Mouse (Mus musculus) forebrain, embryonic 14.5 days (tissue): ENCODE measurements around the gene AK157302. TPM values are rescaled to one million over a fixed set of nuclear protein-coding genes. Genes with fewer than 3 reads are reported as not detected.
"Not testable (repeated sequence)": the region's sequence is repeated elsewhere in the genome, so short reads cannot be mapped to it uniquely, and the experiment has no call there.

Source experiments
- ATAC-seq: fragments of 200-750 bp; cut with Nextera tagmentation; 2 replicates; pipeline ENCODE4 v1.8.0; 2017; ENCODE audit warnings: mild to moderate bottlenecking, moderate library complexity
- DNase-seq: peaks from one replicate; pipeline ENCODE4 v3.0.0-alpha.2; 2015; ENCODE audit warnings: low spot score
- H3K27ac ChIP-seq: fragments of 300-500 bp; sonication (generic); 2 replicates; pipeline ENCODE4 v1.5.1; 2014; ENCODE audit warnings: low read depth, mild to moderate bottlenecking, control low read depth, low read length, moderate library complexity
- H3K27me3 ChIP-seq: fragments of 300-500 bp; sonication (generic); replicated peaks from 2 replicates; pipeline ENCODE4 v1.6.1; 2014; ENCODE audit warnings: low read length, control low read depth, mixed read lengths; ENCODE audit not compliant: control insufficient read depth, insufficient read depth
- H3K36me3 ChIP-seq: fragments of 300-500 bp; sonication (generic); 2 replicates; pipeline ENCODE4 v1.6.1; 2014; ENCODE audit warnings: low read length, control low read depth; ENCODE audit not compliant: control insufficient read depth, insufficient read depth
- H3K4me1 ChIP-seq: fragments of 300-500 bp; sonication (generic); 2 replicates; pipeline ENCODE4 v1.6.1; 2014; ENCODE audit warnings: antibody characterized with exemption, low read length, control low read depth; ENCODE audit not compliant: control insufficient read depth, insufficient read depth
- H3K4me2 ChIP-seq: fragments of 300-500 bp; sonication (generic); 2 replicates; pipeline ENCODE4 v1.6.1; 2014; ENCODE audit warnings: mild to moderate bottlenecking, control low read depth, low read length
- H3K4me3 ChIP-seq: fragments of 300-500 bp; sonication (generic); 2 replicates; pipeline ENCODE4 v1.5.1; 2014; ENCODE audit warnings: low read depth, low read length, control low read depth
- H3K9ac ChIP-seq: fragments of 300-500 bp; sonication (generic); 2 replicates; pipeline ENCODE4 v1.6.1; 2014; ENCODE audit warnings: mild to moderate bottlenecking, low read length, control low read depth, moderate library complexity
- H3K9me3 ChIP-seq: fragments of 300-500 bp; sonication (generic); replicated peaks from 2 replicates; pipeline ENCODE4 v1.6.1; 2016; ENCODE audit warnings: low read length, control low read depth, mixed read lengths; ENCODE audit not compliant: control insufficient read depth
- WGBS: fragments of 180-500 bp; shearing (Covaris S2); extraction: QIAGEN DNeasy Blood & Tissue Kit; methylation state at CpG from one replicate; pipeline ENCODE4 v1.1.7; 2014; 5-methylcytosine and 5-hydroxymethylcytosine counted together
- polyA plus RNA-seq: library from polyadenylated mRNA; unstranded; fragments of >200 nt; fragmentation: Nextera tagmentation; extraction: Ambion mirVana; gene quantifications from 2 replicates; pipeline ENCODE4 v1.2.1, GENCODE M21; 2014

AK157302 gene
- polyA plus RNA-seq, 1 experiment from 2014 or later, result 0.36 TPM

DNA sequence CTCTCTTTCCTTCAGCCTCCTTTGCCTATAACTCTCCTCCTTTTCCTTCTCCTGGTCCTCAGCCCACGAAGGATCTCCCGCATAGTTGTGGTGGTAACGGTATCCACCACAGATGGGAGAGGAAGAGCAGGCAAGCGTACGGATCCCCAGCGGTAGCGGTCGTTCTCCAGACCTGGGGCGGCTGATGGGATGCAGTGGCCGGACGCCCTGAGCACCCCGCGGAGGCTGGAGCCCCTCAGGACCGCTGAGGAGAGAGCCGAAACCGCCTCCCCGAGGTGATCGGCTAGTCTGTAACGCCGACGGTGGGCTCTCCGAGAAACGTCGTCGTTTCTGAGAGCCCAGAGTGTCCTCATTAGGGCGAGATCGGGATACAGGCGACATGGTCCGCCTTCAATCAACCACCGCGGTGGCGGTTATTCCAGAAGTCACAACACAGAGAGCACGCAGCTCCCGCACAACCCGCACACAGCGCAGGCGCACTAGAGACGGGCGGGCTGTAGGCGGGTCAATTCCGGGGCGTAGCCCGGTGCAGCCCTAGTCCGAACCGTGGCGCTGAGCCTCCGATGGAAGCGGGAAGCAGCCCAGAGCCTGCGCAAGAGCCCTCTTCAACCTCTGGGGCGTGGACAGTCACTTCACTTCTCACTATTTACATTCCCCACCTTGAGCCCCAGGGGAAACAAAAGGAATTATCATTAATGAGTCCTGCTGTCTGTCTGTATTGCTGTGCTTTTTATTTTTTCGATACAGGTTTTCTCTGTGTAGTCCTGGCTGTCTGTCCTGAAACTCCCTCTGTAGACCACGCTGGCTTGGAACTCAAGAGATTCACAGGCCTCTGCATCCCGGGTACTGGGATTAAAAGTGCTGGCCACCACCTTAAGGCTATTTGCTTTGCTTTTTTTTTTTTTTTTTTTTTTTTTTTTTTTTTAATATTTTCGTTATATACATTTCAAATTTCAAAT, 26.7 kb upstream of the AK157302 start, which contains the start of gene Nkapl:
Gene Nkapl (minus strand): TSS at position 449 of the 959 bp plus-strand sequence.
- ATAC-seq, result peak; percentile 99
- H3K4me1 ChIP-seq, result no peaks in the 10 kb centered on the region; the same call in 1 of the 2 replicates
- peak within 1 kb of the TSS; percentile 72 for H3K9ac ChIP-seq
- H3K4me2 ChIP-seq, result peak within 1 kb of the TSS; percentile 66
- no peaks in the 10 kb centered on the region for H3K27me3 ChIP-seq
- 1% methylated on average over 54 of the region's 54 CpGs for WGBS
- H3K4me3 ChIP-seq, result peak within 1 kb of the TSS; percentile 54
- no peaks in the 10 kb centered on the region for H3K36me3 ChIP-seq
- peak; percentile 90 for DNase-seq
- H3K27ac ChIP-seq, result no peak within 1 kb of the TSS
- no peaks in the 10 kb centered on the region for H3K9me3 ChIP-seq

DNA sequence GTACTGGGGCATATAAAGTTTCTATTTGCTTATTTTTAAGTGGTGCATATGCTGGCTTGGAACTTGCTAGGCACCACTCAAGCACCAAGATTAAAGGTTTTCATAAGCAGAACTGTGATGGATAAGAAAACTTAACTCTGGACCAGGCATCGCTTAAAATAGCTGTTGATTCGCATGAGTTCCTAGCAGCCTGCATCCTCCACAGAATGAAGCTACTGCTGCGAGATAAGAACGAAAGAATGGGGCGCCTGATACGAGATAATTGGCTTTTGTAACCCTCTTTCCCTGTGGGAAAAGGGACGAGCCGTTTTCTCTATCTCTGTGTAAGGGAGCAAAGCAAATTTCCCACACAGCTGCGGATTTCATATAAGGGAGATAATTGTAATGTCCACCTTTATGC, 25.9 kb upstream of the AK157302 start:
- DNase-seq, result no peak
- no peak overlapping the region for H3K27ac ChIP-seq
- H3K27me3 ChIP-seq, result no peaks in the 10 kb centered on the region
- no peak overlapping the region; the same call in 1 of the 2 replicates for H3K9ac ChIP-seq
- peak overlapping the region; percentile 66 for H3K4me2 ChIP-seq
- no peaks in the 10 kb centered on the region for H3K36me3 ChIP-seq
- WGBS, result 14% methylated on average over 9 of the region's 9 CpGs
- no peaks in the 10 kb centered on the region; the same call in 1 of the 2 replicates for H3K4me1 ChIP-seq
- no peak for ATAC-seq
- H3K9me3 ChIP-seq, result no peaks in the 10 kb centered on the region
- H3K4me3 ChIP-seq, result no peak overlapping the region

DNA sequence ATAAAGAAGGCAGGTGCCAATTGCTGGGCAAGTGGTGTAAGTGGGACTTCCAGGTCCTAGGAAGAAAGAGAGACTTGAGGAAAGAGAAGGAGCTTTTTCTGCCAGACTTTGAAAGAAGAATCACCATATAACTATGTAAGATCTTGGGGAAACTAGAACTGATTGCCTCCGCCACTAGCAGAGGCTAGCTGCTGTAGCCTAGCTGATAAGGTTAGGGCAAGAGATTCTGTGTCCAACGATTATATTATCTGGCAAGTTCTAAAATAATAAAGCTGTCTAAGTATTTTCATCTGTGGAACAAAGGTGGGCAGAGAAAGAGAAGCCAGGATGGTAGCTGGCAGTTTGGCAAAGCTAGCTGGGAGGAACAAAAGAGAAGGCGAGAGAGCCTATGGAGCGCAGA, 22.6 kb upstream of the AK157302 start:
- DNase-seq (no peak), ATAC-seq (no peak)
- Histone ChIP-seq H3K36me3 (no peaks in the 10 kb centered on the region), H3K4me2 (no peak overlapping the region), H3K27ac (no peak overlapping the region), H3K4me3 (no peak overlapping the region), H3K27me3 (no peaks in the 10 kb centered on the region), H3K9ac (no peak overlapping the region), H3K4me1 (no peaks in the 10 kb centered on the region; the same call in 1 of the 2 replicates), H3K9me3 (no peaks in the 10 kb centered on the region)
- WGBS, result 20% methylated on average over 4 of the region's 4 CpGs

DNA sequence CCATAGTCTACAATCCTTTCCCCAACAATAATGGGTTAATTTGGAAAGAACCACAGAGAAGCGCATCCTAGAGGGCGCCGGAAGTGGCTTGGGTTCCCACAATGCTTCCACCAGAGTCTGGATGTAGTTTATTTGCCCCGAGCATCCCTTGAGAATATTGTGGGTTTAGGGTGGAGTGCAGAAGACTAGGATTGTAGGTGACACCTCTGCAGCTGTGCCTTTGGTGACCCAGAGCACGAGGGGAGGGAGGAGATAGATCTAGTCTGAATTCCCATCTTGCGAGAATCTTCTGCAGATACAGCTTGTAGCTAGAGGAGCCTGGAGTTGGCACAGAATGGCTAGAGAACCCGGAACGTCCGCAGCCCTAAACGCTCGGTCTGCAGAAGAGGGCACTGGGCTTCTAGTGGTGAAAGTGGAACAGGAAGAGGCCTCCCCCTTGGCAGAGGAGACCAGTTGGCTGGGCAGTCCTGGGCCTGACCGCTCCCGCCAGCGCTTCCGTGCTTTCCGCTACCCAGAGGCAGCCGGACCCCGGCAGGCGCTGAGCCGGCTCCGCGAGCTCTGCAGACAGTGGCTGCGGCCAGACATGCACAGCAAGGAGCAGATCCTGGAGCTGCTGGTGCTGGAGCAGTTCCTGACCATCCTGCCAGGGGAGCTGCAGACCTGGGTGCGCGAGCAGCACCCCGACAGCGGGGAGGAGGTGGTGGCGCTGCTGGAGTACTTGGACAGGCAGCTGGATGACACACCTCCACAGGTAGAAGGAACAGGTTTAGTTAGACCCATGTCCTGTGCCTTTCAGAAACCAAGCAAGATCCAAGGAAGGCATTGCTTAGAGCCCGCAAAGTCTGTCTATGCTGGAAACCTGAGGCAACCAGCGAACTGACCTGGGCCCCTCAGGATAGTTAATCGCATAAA, 16.0 kb upstream of the AK157302 start, which contains the start of the genes Zkscan4 and Gm10065:
Gene Zkscan4 (plus strand): TSS at position 149 of the 912 bp plus-strand sequence.
Gene Gm10065 (minus strand): TSS at position 683 of the 912 bp plus-strand sequence.
- WGBS, result 2% methylated on average over 31 of the region's 31 CpGs
- peak; percentile 90 for ATAC-seq

DNA sequence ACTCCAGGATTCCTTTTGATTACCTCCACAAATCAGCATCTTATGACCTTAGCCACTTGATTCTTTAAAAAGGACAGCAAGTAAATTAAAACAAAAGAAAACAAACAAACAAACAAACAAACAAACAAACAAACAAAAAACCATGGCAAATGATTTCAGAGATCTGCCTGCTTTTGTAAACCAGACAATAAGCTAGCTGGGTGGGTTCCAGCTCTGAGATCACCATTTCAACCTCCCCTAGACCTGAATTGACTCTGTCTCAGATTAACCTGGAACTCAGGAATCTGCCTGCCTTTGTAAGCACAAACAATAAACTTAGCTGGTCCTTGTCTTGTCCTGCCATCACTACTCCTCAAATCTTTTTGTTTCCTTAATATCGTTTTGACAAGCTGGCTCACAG, 8.1 kb upstream of the AK157302 start:
- ATAC-seq, result no peak
- Histone ChIP-seq H3K36me3 (peaks cover 17% of the 10 kb centered on the region), H3K4me1 (no peaks in the 10 kb centered on the region), H3K4me3 (no peak overlapping the region), H3K9ac (no peak overlapping the region), H3K27me3 (no peaks in the 10 kb centered on the region), H3K4me2 (no peak overlapping the region), H3K9me3 (no peaks in the 10 kb centered on the region), H3K27ac (no peak overlapping the region)
- WGBS, result 91% methylated on average over 1 of the region's 1 CpGs
- DNase-seq, result no peak

More for the DNA sequence above, 16.0 kb upstream of the AK157302 start, which contains the start of the genes Zkscan4 and Gm10065:
- not testable (repeated sequence) for H3K27me3 ChIP-seq, H3K9me3 ChIP-seq, H3K4me1 ChIP-seq, H3K36me3 ChIP-seq
- peak within 1 kb of the TSS; percentile 62 for H3K4me3 ChIP-seq
- peak within 1 kb of the TSS; percentile 72 for H3K27ac ChIP-seq
- DNase-seq, result peak; percentile 89
- peak within 1 kb of the TSS; percentile 56 for H3K4me2 ChIP-seq
- peak within 1 kb of the TSS; percentile 75 for H3K9ac ChIP-seq

DNA sequence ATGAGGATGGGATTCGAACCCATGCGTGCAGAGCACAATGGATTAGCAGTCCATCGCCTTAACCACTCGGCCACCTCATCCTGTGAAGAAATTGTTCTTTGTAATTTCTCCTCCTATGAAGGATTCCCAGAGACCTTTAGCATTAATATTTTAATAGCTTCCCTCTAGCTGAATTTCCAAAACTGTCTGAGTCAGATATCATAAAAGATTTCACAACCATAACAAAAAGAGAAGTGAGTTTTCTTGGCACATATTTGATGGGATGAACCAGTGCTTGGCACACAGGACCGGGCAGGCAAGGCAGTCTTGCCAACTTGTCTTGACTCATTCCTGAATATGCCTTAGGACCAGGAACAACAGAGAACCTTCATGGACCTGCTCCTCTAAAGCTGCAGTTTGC, 2.2 kb upstream of the AK157302 start:
- no peak overlapping the region for H3K27ac ChIP-seq
- H3K4me3 ChIP-seq, result no peak overlapping the region
- H3K27me3 ChIP-seq, result no peaks in the 10 kb centered on the region
- H3K36me3 ChIP-seq, result no peaks in the 10 kb centered on the region
- no peak overlapping the region for H3K4me2 ChIP-seq
- no peaks in the 10 kb centered on the region for H3K9me3 ChIP-seq
- DNase-seq (no peak), ATAC-seq (no peak)
- no peaks in the 10 kb centered on the region for H3K4me1 ChIP-seq
- WGBS, result 93% methylated on average over 5 of the region's 5 CpGs
- H3K9ac ChIP-seq, result no peak overlapping the region

DNA sequence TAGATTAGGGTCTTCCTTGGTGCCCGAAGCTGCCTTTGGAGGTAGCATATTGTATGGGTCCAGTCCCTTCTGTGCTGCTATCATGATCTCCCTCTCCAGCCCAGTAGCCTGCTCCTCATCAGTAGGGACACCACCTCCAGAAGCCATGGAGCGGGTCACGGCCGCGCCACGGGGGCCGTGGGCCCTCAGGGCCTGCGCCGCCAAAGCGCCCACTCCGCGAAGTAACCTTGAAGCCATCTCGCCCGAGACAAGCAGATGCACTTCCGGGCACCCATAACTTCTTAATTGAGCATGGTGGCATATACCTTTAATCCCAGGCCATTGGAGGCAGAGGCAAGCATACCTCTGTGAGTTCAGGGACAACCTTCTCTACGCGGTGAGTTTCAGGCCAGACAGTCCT, 6.2 kb downstream of the AK157302 start, which contains the start of gene Gm11273:
Gene Gm11273 (minus strand): TSS at position 237 of the 400 bp plus-strand sequence.
- not testable (repeated sequence) for H3K4me3 ChIP-seq, ATAC-seq, DNase-seq, H3K36me3 ChIP-seq, H3K9me3 ChIP-seq, H3K27ac ChIP-seq, H3K27me3 ChIP-seq, H3K4me1 ChIP-seq, H3K4me2 ChIP-seq, H3K9ac ChIP-seq
- 97% methylated on average over 17 of the region's 17 CpGs for WGBS

DNA sequence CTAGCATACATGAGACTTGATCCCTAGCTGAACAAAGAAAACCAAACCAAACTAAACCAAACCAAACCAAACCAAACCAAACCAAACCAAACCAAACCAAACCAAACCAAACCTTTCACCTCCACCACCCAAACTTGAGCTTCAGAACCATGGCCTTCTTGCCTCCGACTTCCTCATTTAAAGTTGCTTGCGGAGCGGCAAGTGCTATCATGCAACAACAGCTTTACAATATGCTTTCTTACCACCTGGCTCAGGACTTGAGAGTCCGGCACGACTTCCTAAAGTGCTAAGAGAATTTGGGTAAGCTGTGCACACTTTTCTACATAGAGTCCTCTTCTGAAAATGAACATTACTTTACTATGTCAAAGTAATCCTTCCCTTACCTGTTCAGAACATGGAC, 7.3 kb downstream of the AK157302 start:
- DNase-seq (no peak), ATAC-seq (no peak)
- WGBS, result 88% methylated on average over 5 of the region's 5 CpGs
- no peak overlapping the region for H3K9ac ChIP-seq
- H3K36me3 ChIP-seq, result no peaks in the 10 kb centered on the region
- H3K4me3 ChIP-seq, result no peak overlapping the region
- no peak overlapping the region for H3K27ac ChIP-seq
- H3K27me3 ChIP-seq, result no peaks in the 10 kb centered on the region
- no peaks in the 10 kb centered on the region for H3K4me1 ChIP-seq
- H3K9me3 ChIP-seq, result no peaks in the 10 kb centered on the region
- no peak overlapping the region for H3K4me2 ChIP-seq
